Mouse (Mus musculus) CD4-positive, CD25-positive, alpha-beta regulatory T cell, adult 2 months (primary cell): ENCODE measurements at regions not wholly inside any gene's neighbourhood (a gene's known extent, or its start where the extent isn't known, plus 50 kb on each side); places are given as distances from the start of the nearest gene placed in this dataset.
A peak's percentile ranks its signal among the peaks of the same experiment; 100 is the strongest.
"Not testable (repeated sequence)": the region's sequence is repeated elsewhere in the genome, so short reads cannot be mapped to it uniquely, and the experiment has no call there.

Experiments
- DNase-seq: peaks from one replicate; pipeline ENCODE4 v3.0.0-alpha.2; 2012; ENCODE audit warnings: low read depth, low spot score

DNA sequence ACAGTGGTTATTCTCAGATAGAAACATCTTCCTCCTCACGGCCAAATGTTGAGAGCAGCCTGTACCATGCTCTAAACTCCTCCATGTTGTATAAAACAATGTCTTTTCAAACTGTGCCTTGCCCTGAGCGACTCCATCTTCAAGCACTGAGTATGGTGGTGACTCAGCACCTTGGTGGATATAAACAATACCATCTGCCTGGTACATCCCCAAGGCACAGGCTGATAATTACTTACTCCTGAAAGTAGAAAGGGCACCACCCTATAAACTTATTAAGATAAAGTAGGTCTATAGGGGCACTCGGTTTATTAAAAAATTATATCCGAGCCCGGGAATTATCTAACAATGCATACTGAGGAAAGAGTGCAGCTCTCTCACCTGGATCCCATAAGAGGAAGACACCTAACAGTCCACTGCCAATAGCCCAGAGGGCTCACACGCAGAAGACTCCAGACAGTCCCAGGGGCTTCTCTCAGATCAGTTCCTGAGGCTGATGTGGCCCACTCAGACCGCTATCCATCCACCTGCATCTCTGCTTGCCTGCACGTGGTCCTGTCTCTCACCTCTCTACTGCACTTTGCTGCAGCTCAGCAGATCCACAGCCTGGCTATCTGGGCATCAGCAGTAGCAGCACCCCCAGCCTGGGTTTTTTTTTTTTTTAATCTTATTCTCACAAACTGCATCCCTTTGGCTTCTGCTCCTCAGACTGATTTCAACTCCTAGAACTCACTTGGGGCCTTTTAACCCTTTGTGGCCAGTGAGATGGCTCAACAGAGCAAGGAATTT lies 109.7 kb upstream of the Dlg1 start:
- DNase-seq, result no peak

DNA sequence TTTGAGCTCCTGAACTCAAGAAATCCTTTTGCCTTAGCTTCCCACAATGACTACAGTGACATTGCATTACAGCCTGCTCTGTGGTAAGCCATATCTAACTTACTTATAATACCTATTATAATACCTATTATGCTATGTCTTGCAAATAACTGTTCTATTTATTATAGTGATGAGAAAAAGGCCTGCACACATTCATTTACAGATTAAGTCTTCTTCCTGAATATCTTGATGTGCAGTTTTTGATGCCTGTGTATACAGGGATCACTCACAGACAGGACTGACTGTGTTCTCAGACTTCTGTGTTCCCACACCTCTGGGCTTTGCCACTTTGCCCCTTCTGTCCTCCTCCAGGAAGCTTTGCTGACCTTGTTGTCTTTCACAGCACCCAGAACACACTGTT lies 102.8 kb upstream of the Dlg1 start:
- no peak for DNase-seq

DNA sequence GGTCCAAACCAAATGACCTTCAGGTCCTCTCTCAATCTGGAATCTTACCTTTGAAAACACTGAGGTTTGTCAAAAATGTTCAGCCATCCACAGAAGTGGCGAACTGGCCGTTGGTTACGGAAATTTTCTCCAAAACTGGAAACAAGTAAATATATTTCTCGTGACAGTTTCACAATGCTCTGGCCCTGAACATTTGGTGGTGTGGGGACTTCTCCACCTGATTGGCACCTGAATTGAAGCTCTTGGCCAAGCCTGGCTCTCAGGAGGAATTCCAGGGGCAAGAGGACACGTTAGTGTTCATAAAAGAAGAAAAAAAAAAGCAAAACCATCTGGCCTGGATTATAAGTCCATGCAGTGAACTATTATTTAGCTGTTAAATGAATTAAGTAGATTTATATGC lies 98.3 kb upstream of the Dlg1 start:
- DNase-seq, result no peak

DNA sequence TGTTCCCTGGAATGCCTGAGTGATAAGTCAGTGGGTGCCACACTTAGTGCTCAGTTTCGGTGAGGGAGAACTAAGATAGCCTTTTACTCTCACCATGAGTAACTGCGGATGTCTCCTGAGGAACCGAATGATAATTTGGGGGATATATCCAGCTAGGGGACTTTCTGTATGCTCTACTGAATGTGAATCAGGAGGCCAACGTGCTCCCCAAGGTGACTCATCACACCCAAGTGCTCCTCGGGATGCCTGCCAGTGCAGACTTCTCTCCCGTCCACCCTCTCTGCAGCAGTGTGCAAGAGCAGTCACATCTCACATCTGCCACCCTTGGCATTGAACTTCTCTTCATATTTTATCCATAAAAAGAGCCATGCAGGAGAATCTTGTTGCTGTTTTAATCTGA lies 94.9 kb upstream of the Dlg1 start:
- DNase-seq, result no peak

DNA sequence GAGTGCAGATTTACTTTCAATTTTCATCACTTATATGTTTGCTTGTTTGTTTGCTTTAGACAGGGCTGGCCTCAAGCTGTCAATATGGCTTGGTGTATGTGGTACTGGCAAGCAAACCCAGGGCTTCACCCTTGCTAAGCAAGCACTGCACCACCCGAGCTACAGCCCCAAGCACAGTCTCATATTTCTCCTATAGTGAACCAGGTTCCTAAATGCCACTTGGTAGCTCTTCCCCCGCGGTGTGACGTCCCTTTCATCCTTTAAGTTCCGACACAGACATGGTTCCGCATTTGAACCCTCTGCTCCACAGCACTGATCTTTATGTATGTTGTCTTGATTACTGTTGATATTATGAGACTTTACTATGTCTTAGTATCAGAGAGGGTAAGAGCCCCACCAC lies 93.4 kb upstream of the Dlg1 start:
- DNase-seq, result no peak

DNA sequence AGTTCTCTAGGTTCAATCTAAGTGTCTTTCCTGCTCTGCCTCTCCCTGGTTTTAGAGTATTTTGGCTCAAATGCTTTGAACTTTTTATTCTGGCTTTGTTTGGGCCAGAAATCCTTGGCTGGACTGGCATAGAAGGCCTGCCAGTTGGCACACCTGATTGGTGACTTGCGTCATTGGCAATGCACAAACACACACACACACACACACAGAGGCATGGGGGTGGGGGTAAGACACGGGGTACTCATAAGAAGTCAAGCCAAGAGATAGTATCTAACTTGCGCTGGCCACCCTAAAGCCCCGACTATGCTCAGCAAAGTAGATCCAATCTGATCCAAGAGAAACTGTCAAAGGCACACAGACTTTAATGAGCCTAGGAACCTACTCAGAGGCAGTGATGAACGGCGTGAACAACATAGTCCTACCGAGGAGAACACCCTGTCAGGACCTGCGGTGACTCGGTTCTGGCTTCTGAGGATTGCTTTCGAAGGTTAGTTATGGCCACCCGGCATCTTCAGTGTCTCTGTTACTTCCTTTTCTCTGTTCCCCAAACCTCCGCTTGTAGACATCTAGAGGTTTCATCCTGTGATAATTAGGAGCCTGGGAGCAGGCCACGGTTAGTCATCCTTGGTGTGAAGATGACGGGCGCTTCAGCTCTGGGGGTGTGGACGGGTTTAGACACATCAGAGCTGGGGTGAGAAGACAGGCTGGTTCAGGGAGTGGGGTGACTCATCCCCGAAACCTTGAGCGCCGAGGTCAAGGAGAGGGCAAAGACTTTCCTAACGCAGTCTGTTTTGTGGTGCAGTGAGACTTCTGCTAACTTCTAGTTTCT lies 92.7 kb upstream of the Dlg1 start:
- DNase-seq, result peak; percentile 12

DNA sequence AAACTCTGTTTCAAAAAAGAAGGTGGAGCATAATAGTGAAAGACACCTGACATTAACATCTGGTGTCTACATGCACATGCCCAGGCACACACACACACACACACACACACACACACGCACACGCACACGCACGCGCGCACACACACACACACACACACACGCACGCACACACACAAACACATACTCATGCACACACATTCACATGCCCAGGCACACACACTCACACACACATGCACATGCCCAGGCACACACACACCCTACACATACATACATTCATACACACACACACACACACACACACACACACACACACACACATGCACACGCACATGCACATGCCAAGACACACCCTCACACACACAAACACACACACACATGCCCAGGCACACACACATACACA lies 89.4 kb upstream of the Dlg1 start:
- not testable (repeated sequence) for DNase-seq

DNA sequence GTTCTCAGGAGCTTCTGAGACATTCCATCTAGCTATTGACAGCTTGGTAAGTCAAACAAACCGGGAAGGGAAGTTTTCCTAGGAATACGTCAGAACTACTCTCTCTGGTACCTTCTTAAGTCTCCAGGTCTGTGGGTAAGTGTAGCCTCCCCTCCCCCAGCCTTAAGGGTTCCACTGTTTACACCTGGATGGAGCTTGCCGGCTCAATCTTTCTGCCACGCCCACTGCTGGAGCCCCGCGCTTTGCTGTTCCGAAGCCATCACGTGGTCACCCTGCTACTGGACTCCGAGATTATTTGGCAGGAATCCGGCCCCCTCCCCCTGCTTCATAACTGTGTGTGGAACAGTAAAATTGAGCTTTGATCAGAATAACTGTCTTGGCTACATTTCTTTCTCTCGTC lies 87.6 kb upstream of the Dlg1 start:
- DNase-seq, result not testable (repeated sequence)

DNA sequence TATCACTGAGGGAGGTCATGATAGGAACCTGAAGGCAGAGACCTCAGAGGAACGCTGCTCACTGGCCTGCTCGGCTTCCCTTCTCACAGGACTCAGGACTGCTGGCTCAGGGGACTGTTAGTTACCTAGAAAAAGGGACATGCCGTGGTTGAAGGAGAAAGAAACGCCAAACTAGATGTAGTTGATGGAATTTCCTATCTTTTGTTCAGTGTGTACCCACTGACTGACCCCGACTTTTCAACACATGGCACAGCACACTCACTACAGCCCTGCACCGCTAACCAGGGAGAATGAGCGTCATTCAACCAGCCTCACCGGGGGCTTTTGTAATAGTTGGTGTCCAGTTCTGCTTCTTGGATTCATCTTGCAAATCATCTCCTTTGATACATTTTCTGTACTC lies 86.8 kb upstream of the Dlg1 start:
- DNase-seq, result no peak

DNA sequence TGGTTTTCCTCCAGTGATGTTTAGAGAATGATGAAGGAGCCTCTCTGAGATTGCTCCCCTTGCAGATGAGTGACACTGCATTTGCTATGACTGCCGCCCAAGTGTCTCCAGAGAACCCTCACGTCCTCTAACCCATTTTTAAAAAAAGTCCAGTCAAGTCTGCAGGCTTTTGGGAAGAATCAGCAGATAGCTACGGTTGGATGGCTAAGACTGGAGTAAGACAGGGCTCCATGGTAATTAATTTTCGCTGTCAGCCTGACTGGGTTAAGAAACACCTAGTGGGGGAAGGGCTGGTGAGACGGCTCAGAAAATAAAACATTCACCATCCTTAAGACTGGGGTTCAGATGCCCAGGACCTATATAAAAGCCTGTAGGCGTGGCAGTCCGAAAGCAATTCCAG lies 85.9 kb upstream of the Dlg1 start:
- no peak for DNase-seq

DNA sequence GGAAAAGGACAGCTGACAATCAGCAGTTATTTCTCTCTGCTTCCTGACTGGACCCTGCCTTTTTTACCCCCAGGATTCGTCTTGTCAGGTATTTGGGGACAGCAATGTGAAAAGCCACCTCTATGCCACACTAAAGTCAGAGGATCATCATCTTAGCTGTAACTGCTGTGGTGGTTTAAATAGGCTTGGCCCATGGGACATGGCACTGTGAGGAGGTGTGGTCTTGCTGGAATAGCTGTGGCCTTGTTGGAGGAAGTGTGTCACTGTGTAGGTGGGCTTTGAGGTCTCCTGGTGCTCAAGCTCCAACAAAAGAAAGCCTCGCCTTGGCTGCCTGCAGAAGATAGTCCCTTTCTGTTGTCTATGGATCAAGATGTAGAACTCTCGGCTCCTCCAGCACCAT lies 83.9 kb upstream of the Dlg1 start:
- no peak for DNase-seq

DNA sequence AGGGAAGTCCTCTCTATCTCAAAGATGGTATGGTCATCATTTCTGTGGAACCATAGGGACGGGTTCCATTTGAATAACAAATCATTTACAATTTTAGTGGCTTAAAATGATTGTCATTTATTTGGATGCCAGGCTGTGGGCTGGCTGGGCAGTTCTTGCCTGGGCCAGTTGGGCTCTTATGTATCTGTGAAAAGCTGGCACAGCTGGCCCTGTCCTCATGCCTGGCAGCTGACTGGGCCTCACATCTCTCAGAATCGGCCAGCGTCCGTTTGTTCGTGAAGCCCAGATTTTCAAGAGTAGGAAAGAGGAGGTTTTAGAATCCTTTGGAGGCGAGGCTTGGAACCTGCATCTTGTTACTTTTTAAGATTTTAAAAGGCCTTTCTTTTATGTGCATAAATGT lies 82.5 kb upstream of the Dlg1 start:
- no peak for DNase-seq

DNA sequence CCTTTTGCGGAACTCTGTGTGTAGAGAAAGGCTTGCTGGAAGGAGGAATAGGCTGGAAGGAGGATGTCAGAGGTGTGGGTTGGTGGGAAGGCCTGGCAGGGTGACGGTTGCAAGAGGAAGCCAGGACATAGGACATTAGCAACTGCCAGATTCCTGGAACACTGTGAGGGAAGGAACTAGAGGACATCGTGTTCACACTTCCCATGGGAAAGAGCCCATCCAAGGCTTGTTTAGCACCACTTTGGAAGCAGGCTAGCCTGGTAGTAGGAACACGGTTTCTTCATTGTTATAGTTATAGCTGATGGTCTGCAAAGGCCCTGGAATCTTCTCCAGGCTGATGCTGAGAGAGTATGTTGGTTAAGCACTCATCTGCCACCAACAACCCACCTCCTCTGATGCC lies 80.4 kb upstream of the Dlg1 start:
- DNase-seq, result no peak

DNA sequence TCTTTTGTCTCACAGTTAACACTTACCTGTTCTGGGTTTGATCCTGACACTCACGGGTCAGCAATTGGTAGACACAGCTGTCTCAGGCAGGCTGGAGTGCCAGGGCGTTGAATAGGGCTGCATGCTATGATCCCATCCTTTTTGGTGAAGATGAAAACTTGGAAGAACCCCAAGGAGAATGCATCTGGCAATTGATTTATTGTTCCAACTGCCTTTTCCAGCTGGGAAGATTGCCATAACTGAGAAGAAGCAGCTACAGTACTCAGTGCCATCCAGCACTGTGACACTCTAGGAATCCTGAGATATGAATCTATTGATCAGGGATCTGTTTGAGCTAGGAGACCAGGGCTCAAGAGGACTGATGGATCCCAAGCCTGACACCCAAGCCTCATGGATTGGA lies 79.6 kb upstream of the Dlg1 start:
- DNase-seq, result no peak

DNA sequence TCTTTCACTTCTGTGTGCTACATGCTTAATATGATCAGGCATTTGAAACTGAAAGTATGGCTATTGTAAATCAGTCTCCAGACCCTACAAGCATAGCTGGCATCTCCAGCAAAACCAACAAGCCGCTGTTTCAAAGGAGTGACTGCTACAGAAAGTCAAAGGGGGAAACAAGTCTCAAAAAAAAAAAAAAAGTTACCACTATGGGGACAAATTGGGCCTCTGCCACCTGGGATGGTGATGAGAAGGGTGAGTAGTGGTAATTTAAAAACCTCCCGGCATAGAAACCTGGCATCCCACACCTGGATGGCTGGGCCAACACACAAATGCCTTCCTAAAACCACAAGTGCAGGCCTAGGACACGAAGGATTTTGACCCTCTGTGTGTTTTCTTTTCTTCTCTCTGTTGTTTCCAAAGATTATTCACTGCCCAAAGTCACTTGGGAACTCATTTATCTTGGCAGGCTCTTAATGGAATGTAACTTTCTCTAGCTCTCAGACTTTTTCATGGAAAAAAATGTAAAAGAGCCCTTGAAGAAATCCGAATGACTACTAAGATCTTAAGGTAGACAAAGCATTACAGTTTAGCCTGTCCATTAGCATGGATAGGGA lies 78.9 kb upstream of the Dlg1 start:
- no peak for DNase-seq

DNA sequence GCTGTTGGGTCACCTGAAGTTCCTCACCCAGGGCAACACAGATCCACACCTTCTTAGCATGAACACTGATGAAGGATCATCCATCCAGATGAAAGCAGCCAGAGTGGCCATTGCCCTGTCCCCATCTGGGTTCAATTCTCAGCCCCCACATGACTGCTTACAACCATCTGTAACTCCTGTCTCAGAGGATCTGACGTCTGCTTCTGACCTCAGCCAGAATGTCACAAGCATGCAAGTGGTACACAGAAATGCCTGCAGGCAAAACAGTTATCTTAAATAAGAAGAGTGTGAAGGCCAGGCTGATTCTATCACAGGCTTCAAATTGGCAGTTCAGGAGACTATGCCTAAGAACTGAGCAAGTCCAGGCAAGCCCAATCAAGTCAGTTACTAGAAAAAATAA lies 76.2 kb upstream of the Dlg1 start:
- no peak for DNase-seq

DNA sequence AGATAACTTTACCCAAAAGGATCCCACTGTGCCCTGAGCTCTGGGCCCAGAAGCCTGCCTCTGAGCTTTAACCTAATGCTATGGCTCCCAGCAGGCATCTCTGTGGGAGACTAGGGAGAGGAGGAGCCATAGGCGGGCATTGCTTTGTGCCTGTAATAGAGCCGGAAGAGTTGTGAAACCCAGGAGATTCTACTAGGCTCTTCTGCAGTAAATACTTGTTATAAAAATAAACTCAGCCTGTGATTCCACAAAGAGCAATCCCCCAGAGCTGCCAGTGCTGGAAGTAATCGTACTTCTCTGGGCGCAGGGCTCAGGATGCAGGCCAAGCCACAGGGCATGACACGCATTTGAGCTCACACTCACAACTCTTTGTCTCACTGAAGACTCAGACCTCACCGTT lies 73.7 kb upstream of the Dlg1 start:
- DNase-seq, result no peak

DNA sequence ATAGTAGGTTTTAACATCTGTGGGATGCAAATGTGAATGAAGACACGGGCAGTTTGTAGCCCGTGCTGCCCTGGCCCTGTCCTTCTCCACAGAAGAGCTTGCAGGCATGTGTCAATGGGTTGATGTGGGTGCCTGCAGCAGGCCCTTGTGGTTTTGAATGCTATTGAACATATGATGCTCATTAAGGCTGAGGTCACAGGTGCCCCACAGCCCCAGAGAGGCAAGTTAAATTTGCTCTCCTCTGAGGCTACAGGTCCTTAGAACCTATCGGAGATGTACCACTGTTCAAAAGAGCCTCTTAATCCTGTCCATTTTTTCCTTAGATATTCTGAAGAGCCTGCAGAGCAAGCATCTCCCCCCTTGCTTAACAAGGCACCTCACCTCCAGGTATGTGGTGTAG lies 71.7 kb upstream of the Dlg1 start:
- DNase-seq, result no peak

DNA sequence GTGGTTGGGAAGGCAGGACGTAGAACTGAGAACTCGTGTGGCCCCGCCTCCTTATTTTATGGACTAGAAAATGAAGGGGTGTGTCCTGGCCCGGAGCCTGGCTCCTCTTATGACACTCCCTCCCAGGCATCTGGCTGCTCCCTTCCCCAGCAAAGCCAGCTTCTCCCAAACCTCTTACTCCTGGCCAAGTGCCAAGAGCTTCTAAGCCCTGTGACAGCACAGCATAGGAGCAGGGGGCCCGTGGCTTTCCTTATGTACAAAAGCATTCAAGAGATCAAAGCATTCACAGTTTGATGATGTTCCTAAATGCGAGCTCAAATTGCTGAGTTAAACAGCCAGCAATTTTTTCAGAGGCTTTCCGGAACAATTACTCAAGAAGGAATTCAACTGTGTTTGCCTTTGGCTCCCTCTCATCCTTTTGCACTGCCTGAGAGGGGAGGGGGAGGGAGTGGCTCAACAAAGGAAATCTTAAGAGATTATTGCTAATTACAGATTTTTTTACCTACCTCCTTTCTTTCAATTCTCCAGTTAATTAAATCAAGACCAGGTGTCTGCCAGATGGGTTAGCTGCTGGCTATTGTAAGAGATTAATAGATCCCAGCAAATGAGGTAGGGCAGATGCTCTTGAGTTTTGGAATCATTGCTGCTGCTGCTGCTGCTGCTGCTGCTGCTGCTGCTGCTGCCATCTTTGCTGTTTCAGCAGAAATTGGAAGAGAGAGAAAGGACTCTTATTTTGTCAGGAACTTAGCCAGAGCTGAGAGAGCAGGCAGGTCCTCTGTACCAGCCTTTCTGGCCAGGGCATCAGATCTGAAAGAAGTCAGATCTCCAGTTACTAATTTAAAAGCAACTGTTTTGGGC lies 71.0 kb upstream of the Dlg1 start:
- no peak for DNase-seq

DNA sequence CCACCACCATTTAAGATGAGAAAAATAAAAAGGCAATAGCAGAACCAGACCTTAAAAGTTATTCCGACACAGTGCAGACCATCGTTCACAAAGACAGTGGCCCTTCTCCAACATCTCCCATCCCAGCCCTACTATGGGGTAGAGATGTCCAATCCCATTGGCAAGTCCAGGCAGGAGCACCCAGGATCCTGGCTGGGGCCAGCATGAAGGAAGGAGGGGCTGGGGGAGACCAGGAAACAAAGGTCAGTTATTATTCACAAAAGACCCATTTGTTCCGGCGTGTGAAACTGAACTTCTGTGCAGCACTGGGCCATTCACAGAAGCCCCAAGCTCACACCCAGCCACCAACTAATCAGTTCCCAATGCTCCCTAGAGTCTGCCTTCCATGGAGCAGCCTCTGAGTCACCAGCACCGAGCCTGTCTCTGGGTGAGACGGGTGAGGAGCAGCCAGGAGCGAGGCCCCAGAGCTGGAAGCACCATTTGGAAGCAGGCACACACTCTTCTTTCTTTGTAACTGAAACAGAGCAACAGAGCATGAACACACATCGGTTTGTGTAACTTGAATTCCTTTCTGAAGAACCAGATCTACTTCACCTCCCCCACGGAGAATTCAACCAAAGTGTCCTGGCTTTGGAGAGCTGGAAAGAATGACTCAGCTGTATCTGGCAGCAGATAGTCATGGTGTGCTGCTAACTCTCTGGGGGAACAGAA lies 70.1 kb upstream of the Dlg1 start:
- no peak for DNase-seq

DNA sequence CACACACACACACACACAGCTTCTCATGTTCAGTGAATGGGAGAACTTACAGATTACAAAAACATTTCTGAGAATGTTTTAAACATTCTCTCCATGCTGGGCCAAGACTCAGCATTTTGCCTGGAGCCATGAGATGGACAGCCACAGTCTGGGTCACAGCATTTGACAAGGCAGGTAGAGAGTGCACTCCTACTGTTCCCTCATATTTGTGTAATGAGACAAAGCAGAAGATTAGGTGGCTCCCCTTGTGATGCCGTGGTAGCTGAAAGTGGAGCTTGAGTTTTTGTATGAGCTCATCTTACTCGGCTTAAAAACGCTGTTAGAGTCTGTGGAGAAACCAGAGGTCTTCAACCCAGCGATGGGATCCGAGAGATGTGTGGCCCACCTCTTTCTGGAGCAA lies 65.3 kb upstream of the Dlg1 start:
- DNase-seq, result no peak
